Mouse (Mus musculus) monocyte, adult 5-6 weeks (primary cell): ENCODE results near the gene Aox2. TPM values are rescaled to one million over a fixed set of nuclear protein-coding genes. Genes with fewer than 3 reads are reported as not detected.

Source experiments
- ATAC-seq: fragments of 153-309, 156-312 bp; replicated peaks from 2 replicates; pipeline ENCODE4 v1.8.0; 2017; ENCODE audit warnings: mild to moderate bottlenecking; ENCODE audit not compliant: low TSS enrichment, insufficient number of reproducible peaks, severe bottlenecking, poor library complexity, low FRiP score
- total RNA-seq: library from RNA; stranded (forward); fragments of 200-1000, 200-491, 200-594 nt; gene quantifications from 3 replicates; pipeline ENCODE4 v1.2.3, GENCODE M21; 2017

Aox2 gene
- total RNA-seq, 1 experiment from 2014 or later: not detected

DNA sequence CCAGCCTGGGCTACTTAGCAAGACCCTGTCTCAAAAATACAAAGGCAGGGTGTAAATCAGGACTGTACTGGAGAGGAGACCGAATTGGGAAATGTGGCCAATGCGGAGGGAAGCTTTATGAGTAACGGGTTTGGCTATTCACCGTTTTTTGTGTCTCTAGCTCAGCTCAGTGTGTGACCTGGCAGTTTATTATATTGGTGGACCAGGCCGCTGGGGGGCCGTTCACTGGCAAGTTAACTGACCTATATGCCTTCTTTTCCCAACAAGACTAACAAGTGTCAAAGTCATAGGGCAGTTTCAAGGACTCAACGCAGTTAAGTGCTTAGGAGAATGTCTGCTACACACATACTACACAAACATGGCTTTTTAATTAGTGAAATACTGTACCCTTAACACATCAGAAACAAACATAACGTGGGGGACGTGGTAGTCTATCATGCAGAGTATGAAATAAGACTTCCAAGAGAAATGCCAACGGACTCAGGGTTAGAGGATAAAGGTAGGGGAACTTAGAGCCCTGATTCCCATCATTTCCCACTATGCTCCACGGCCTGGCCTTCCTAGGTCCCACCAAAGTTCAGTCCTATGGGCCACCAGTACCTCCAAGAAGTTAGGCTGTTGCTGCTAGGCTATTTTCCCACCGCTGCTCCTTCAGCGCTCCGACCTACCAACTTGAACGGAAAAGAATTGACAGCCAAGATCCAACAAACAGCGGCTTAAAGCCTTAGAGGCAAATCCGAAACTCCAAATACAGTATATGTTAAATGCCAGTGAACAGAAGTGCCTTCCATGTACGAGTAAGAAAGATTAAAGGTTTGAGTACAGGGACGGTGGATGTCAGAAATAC, 113.5 kb downstream of the Aox2 start:
- no peak for ATAC-seq

DNA sequence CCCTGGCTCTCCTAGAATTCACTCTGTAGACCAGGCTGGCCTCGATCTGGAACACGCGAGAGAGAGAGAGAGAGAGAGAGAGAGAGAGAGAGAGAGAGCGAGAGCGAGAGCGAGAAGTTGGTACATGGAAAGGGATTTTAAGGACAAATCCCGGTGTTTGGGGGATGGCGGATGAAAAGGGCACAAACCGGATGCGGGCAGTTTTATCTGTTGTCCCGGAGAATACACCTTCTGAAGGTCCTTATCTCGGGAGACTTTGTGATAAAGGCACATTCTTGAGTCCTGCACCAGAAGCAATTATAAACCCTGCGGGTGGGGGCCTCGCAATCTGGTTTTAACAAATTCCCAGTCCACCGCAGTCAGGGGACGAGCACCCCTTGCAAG, 114.1 kb downstream of the Aox2 start:
- ATAC-seq: no peak

DNA sequence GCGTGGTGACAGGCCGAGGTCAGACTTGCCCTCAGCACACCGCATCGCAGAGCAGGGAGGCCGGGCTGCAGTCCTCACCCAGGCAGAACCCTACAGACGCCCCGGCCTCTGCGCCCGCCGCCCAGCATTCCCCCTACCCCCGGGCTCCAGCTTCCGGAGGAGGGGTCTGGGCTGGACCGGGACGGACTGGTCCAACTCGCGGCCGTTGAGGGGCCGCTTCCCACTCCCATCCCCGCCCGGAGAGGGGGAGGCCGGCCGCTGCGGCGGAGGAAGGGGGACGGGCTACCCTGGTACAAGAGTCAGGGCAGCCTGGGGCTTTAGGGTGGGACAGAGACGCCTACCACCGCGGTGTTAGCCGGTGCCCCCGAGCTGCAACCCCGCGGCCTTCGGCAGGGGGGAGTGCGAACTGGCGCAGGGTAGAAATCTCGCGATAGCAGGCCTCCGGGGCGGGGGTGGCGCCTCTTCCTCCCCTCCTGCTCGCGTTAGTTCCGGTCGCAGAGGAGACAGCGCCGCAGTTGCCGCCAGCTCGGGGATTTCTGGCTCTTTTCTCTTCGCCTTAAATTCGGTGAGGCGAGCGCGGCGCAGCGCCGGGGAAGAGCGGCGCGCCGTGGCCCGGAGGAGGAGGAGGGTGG, 114.6 kb downstream of the Aox2 start, which contains the start of gene Bzw1:
Bzw1 (plus strand) TSS at position 247 of the 632 bp plus-strand sequence.
- peak; percentile 89 for ATAC-seq

DNA sequence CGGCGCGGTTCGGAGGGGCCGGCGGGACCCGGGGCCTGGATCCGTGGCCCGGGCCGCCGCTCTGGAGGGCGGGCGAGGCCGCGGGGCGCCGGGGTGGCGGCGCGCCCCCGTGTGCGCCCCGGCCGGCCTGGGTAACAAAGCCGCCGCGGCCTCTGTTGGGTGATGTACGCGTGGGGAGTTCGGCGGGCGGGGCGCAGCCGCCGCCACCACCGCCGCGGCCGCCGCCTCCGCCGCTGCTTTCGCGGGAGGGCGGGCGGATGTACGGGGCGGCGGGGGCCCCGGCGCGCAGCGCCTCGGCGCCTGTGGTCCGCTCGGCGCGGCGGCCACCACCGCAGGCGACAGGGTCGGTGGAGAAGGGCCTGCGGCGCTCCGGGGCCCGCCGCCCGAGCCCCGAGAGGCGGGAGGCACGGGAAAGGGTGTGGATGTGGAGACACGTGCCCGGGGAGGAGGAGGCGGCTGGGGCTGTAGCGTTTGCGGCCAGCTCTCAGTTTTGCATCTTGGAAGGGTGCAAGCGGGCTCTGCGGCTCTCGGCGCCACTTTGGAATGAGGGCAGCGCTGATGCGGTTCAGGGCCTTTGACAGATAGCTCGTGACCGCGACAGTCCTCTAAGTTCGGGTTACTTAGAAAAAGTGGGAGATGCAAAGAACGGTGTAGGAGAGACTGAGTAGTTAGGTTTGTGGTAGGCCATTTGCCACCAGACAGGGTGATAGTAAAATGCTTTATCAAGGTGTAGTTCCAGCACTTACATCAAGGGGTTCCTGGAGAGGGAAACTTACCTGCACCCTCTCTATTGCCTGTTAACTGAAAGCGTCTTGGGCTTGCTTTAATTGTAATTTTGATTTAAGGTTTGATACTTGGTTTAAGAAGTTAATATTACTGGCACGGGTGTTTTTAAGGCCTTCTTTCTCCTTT, 115.4 kb downstream of the Aox2 start:
- peak; percentile 52 for ATAC-seq

- no peak for ATAC-seq
Measured at GRCm38 (mm10) chr1:58395341-58395740, 117.2 kb downstream of the Aox2 start.

GRCm38 (mm10) chr1:58396179-58396578, 118.1 kb downstream of the Aox2 start:
- no peak for ATAC-seq

- ATAC-seq: no peak
Measured at GRCm38 (mm10) chr1:58397731-58398130, 119.6 kb downstream of the Aox2 start.

GRCm38 (mm10) chr1:58401396-58401795, 123.3 kb downstream of the Aox2 start:
- no peak for ATAC-seq

DNA sequence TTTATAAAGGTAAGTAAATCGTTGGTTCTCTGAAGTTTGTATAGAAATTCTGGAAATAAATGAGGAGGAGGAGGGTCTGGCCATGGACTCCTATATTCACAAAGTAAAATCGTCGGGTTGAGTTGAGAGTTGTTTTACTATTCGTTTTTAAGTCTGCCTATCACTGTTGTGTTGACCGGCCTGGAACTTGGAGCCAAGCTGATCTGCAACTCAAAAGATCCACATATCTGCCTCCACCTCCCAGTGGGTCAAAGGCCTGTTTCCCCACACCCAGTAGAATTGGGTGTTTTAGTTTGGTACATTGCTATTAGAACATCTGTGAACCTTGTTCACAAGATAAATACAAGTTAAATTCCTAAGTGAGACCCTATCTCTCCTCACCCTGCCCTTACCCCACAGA, 125.6 kb downstream of the Aox2 start:
- ATAC-seq: no peak

- ATAC-seq: no peak
Measured at GRCm38 (mm10) chr1:58407321-58407720, 129.2 kb downstream of the Aox2 start.

GRCm38 (mm10) chr1:58408141-58408540, 130.0 kb downstream of the Aox2 start:
- no peak for ATAC-seq

- ATAC-seq: no peak
Measured at GRCm38 (mm10) chr1:58409553-58410197, 131.5 kb downstream of the Aox2 start.

DNA sequence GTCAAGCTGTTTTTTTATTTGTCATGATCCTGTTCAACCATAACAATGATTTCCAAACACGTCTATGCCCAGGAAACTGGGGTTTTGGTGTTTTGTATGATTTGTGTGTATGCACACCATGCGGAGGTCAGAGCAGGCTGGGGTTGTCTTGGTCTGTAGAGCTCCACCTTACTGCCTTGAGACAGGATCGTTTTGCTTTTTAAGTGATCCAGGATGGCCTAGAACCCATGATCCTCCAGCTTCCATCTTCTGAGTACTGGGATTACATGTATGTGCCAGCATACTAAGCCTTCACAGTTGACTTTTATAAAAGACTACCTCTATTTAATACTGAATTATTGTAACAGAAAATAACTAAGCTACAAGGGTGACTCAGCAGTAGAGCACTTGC, 132.1 kb downstream of the Aox2 start:
- no peak for ATAC-seq

DNA sequence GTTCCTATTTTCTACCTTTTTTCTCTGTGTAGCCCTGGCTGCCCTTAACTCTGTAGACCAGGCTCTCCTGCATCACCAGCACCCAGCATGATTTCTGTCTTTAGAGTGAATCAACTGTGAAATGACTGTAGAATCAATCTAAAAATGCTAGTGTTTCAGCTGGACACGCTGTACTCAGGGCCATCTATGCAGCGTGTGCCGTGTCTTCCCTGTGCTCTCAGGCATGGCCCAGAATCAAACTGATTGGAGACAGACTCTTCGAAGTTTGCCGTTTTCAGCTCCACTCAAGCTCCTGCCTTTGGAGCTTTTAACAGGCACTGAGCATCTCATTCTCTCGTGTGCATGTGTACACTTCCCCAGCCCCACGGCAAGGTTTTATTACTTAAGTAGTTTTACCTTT, 132.7 kb downstream of the Aox2 start:
- ATAC-seq: no peak

GRCm38 (mm10) chr1:58415442-58415841, 137.3 kb downstream of the Aox2 start:
- ATAC-seq: no peak

DNA sequence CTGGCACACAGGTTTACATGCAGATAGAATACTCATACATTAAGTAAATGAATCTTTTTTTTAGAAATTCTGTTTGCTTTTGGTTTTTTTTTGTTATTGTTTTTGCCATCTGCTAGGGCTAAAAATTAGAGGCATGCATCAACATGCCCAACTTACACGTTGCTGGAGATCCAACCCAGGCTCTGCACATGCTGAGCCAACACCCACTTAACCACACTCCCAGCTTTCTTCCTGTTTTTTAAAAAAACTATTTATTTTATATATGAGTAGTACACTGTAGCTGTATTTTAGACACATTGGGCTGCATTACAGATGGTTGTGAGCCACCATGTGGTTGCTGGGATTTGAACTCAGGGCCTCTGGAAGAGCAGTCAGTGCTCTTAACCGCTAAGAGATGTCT, 137.9 kb downstream of the Aox2 start:
- 0 out of 2 replicates have a peak, but pooled peaks have one; percentile 48 for ATAC-seq

DNA sequence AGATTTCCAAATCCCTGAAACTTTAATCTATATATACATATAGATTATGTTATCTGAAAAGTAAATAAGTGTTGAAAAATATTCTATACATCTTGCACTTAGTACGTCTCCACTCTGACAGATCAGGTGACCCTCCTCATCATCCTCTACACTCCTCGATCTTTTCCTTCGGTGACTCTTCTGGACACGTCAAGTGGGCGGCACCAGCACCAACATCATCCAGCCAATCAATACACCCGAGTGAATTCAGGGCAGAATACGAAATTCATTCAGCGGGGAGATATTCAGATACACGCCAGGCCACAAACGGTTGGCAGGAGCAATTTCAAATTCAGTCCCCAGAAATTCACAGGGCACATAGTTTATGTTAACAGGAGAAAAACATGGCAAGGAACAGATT, 141.9 kb downstream of the Aox2 start:
- no peak for ATAC-seq

DNA sequence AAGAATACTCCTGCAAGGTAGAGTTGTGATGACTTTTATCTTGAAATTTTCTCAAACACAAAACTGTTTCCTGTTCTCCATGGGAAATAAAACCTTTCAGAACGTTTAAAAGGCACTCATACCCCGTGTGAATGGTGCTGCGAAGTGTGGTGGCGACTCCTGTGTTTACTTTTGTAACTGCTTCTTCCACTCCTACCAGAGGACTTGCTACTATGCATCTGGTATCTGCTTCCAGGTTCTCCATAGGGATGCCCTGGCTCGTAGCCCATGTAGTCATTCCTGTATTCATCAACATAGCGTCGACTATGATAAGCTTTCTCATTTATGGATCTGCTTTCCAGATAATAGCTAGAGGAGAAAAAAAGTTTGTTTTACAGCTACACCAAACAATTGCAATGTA, 142.8 kb downstream of the Aox2 start:
- no peak for ATAC-seq

DNA sequence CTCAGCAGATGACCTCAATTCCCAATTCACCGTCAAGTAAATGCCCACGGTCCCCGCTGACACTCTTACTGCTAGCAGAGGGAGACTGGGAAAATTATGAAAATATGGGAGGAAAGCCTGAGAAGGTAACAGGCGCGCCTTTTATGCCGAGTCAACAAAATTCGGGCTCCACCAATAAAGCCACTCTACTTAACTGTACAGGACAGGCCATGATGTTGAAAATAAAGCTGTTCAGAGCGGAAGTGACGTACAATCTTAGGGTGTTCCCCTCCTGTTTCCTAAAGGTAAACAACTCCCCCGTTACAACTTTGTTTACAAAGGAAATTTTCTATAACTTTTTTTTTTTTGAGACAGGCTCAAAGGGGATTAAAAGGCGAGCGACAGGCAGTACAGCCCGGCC, 144.8 kb downstream of the Aox2 start:
- ATAC-seq: peak; percentile 77
